Mouse (Mus musculus) lung, embryonic 14.5 days (tissue): ENCODE data around the gene Abcg3. TPM values are rescaled to one million over a fixed set of nuclear protein-coding genes. Genes with fewer than 3 reads are reported as not detected.
A peak's percentile ranks its signal among the peaks of the same experiment; 100 is the strongest.
"Not testable (repeated sequence)": the region's sequence is repeated elsewhere in the genome, so short reads cannot be mapped to it uniquely, and the experiment has no call there.

Source experiments
- ATAC-seq: fragments of 200-750 bp; cut with Nextera tagmentation; 2 replicates; pipeline ENCODE4 v1.8.0; 2017; ENCODE audit warnings: mild to moderate bottlenecking, moderate TSS enrichment, moderate library complexity; ENCODE audit not compliant: insufficient read depth
- DNase-seq: peaks from one replicate; pipeline ENCODE4 v3.0.0-alpha.2; 2015
- H3K27ac ChIP-seq: fragments of 300-500 bp; sonication (generic); 2 replicates; pipeline ENCODE4 v1.5.1; 2014; ENCODE audit warnings: low read depth, mild to moderate bottlenecking, moderate library complexity
- H3K27me3 ChIP-seq: fragments of 300-500 bp; sonication (generic); 2 replicates; pipeline ENCODE4 v1.6.1; 2014; ENCODE audit warnings: low read length, control low read depth; ENCODE audit not compliant: insufficient read depth
- H3K36me3 ChIP-seq: fragments of 300-500 bp; sonication (generic); 2 replicates; pipeline ENCODE4 v1.6.1; 2014; ENCODE audit warnings: control low read depth; ENCODE audit not compliant: insufficient read depth
- H3K4me1 ChIP-seq: fragments of 300-500 bp; sonication (generic); 2 replicates; pipeline ENCODE4 v1.6.1; 2014; ENCODE audit warnings: antibody characterized with exemption, control low read depth; ENCODE audit not compliant: insufficient read depth
- H3K4me2 ChIP-seq: fragments of 300-500 bp; sonication (generic); 2 replicates; pipeline ENCODE4 v1.6.1; 2014; ENCODE audit warnings: mild to moderate bottlenecking
- H3K4me3 ChIP-seq: fragments of 300-500 bp; sonication (generic); 2 replicates; pipeline ENCODE4 v1.5.1; 2014; ENCODE audit warnings: low read depth, low read length
- H3K9ac ChIP-seq: fragments of 300-500 bp; sonication (generic); 2 replicates; pipeline ENCODE4 v1.6.1; 2014
- H3K9me3 ChIP-seq: fragments of 300-500 bp; sonication (generic); 2 replicates; pipeline ENCODE4 v1.6.1; 2016; ENCODE audit warnings: low read depth, low read length, control low read depth
- CTCF ChIP-seq: IDR thresholded peaks from 2 replicates; pipeline ENCODE4 v1.5.1; 2016; ENCODE audit warnings: antibody characterized with exemption, low read depth
- WGBS: fragments of 180-500 bp; shearing (Covaris S2); extraction: QIAGEN DNeasy Blood & Tissue Kit; methylation state at CpG from one replicate; pipeline ENCODE4 v1.1.7; 2014; 5-methylcytosine and 5-hydroxymethylcytosine counted together
- polyA plus RNA-seq: library from polyadenylated mRNA; unstranded; fragments of >200 nt; fragmentation: Nextera tagmentation; extraction: Ambion mirVana; gene quantifications from 2 replicates; pipeline ENCODE4 v1.2.1, GENCODE M21; 2014

Gene Abcg3
- polyA plus RNA-seq, 1 experiment from 2014 or later: 0.74 TPM

GRCm38 (mm10) chr5:104958141-104958793, 24.3 kb downstream of the Abcg3 start:
- 67% methylated on average over 2 of the region's 2 CpGs for WGBS
- H3K9me3 ChIP-seq: no peaks in the 10 kb centered on the region
- no peak overlapping the region for H3K4me3 ChIP-seq
- H3K27ac ChIP-seq: no peak overlapping the region
- no peak for ATAC-seq
- no peaks in the 10 kb centered on the region for H3K27me3 ChIP-seq
- no peaks in the 10 kb centered on the region for H3K36me3 ChIP-seq
- H3K9ac ChIP-seq: no peak overlapping the region
- TF ChIP-seq CTCF: no peak
- DNase-seq: peak; percentile 3
- no peaks in the 10 kb centered on the region for H3K4me1 ChIP-seq
- no peak overlapping the region for H3K4me2 ChIP-seq

- Histone ChIP-seq H3K4me1 (no peaks in the 10 kb centered on the region), H3K9ac (no peak overlapping the region), H3K4me2 (no peak overlapping the region), H3K4me3 (no peak overlapping the region), H3K36me3 (no peaks in the 10 kb centered on the region), H3K9me3 (no peaks in the 10 kb centered on the region), H3K27me3 (no peaks in the 10 kb centered on the region), H3K27ac (no peak overlapping the region)
- WGBS: 89% methylated on average over 3 of the region's 3 CpGs
- no peak for TF ChIP-seq CTCF
- no peak for DNase-seq
- ATAC-seq: no peak
Observed at GRCm38 (mm10) chr5:104955208-104955607, 27.3 kb downstream of the Abcg3 start.

- ATAC-seq (peak; percentile 76; the same call in 1 of the 2 replicates), DNase-seq (peak; percentile 57)
- H3K9me3 ChIP-seq: no peaks in the 10 kb centered on the region
- no peak overlapping the region for H3K4me3 ChIP-seq
- H3K9ac ChIP-seq: no peak overlapping the region
- H3K27me3 ChIP-seq: no peaks in the 10 kb centered on the region
- H3K27ac ChIP-seq: no peak overlapping the region
- 33% methylated on average over 1 of the region's 1 CpGs for WGBS
- H3K4me2 ChIP-seq: no peak overlapping the region
- H3K36me3 ChIP-seq: no peaks in the 10 kb centered on the region
- H3K4me1 ChIP-seq: no peaks in the 10 kb centered on the region
- TF ChIP-seq CTCF: no peak
Observed at GRCm38 (mm10) chr5:104946951-104947350, 35.6 kb downstream of the Abcg3 start.

- Histone ChIP-seq H3K4me2 (no peak overlapping the region), H3K27me3 (no peaks in the 10 kb centered on the region), H3K9me3 (peaks cover 3% of the 10 kb centered on the region; the same call in 1 of the 2 replicates), H3K27ac (no peak overlapping the region), H3K36me3 (no peaks in the 10 kb centered on the region), H3K4me3 (no peak overlapping the region), H3K9ac (no peak overlapping the region), H3K4me1 (no peaks in the 10 kb centered on the region)
- no peak for TF ChIP-seq CTCF
- WGBS: 90% methylated on average over 7 of the region's 7 CpGs
- DNase-seq: no peak
- ATAC-seq: no peak
Observed at GRCm38 (mm10) chr5:104934148-104934547, 48.4 kb downstream of the Abcg3 start.

- H3K27ac ChIP-seq, H3K4me3 ChIP-seq, H3K36me3 ChIP-seq, H3K9me3 ChIP-seq, H3K27me3 ChIP-seq, DNase-seq, H3K9ac ChIP-seq, H3K4me2 ChIP-seq, H3K4me1 ChIP-seq, ATAC-seq: not testable (repeated sequence)
- 84% methylated on average over 5 of the region's 5 CpGs for WGBS
Observed at GRCm38 (mm10) chr5:104906556-104906955, 76.0 kb downstream of the Abcg3 start.

Other genes starting within 250 kb of the Abcg3 start
- gene Zfp951, start 122.6 kb downstream of the Abcg3 start, polyA plus RNA-seq: 3.4 and 3.6 TPM in 2 replicates
- 2.6 and 2.7 TPM in 2 replicates for gene Gbp9, start 156.8 kb upstream of the Abcg3 start, polyA plus RNA-seq
- gene Gbp8, start 156.8 kb upstream of the Abcg3 start, polyA plus RNA-seq: 0.24 and 0.34 TPM in 2 replicates
- 0.66 and 1.2 TPM in 2 replicates for gene Gbp4, start 156.9 kb upstream of the Abcg3 start, polyA plus RNA-seq